Mouse (Mus musculus): ENCODE results near the gene Ywhae.
A peak's percentile ranks its signal among the peaks of the same experiment; 100 is the strongest.

- TF ChIP-seq CTCF (IDR thresholded peaks at IDR 0.05): peak; percentile 88
- no peak for TF ChIP-seq EP300 (IDR thresholded peaks at IDR 0.05)
Observed at GRCm38 (mm10) chr11:75769206-75769605, 36.5 kb downstream of the Ywhae start.
